Mouse (Mus musculus): ENCODE measurements at regions not wholly inside any gene's neighbourhood (a gene's known extent, or its start where the extent isn't known, plus 50 kb on each side); places are given as distances from the start of the nearest gene placed in this dataset.
A peak's percentile ranks its signal among the peaks of the same experiment; 100 is the strongest.

DNA sequence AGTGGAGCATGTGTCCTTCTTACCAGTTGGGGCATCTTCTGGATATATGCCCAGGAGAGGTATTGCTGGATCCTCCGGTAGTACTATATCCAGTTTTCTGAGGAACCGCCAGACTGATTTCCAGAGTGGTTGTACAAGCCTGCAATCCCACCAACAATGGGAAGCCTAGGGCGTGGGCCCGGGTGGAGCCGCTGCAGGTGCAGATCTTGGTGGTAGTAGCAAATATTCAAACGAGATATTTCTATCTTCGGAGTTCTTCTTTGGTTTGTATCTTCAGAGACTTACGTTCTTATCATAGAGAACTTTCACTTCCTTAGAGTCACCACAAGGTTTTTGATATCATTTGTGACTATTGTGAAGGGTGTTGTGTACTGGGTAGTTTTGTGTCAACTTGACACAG, 60.2 kb upstream of the Btbd35f28 start:
- DNase-seq, result peak; percentile 0 to 3

All from lung, adult 18-20 months (tissue).